Mouse (Mus musculus) testis, adult 2 months (tissue): ENCODE measurements at regions not wholly inside any gene's neighbourhood (a gene's known extent, or its start where the extent isn't known, plus 50 kb on each side); places are given as distances from the start of the nearest gene placed in this dataset.

ENCODE experiments used
- H3K27ac ChIP-seq: fragments of 200-500 bp; 2 replicates; pipeline ENCODE4 v1.5.1; 2012; ENCODE audit warnings: low read depth, low read length; ENCODE audit not compliant: control insufficient read depth, insufficient read depth
- H3K27me3 ChIP-seq: fragments of 200-500 bp; 2 replicates; pipeline ENCODE4 v1.6.1; 2012; ENCODE audit warnings: mild to moderate bottlenecking, low read length, moderate library complexity; ENCODE audit not compliant: control insufficient read depth, insufficient read depth
- H3K36me3 ChIP-seq: fragments of 200-500 bp; 2 replicates; pipeline ENCODE4 v1.6.1; 2012; ENCODE audit warnings: mild to moderate bottlenecking, low read length; ENCODE audit not compliant: control insufficient read depth, insufficient read depth
- H3K4me1 ChIP-seq: fragments of 200-500 bp; 2 replicates; pipeline ENCODE4 v1.6.1; 2012; ENCODE audit warnings: low read length; ENCODE audit not compliant: control insufficient read depth, insufficient read depth
- H3K4me3 ChIP-seq: fragments of 200-500 bp; 2 replicates; pipeline ENCODE4 v1.5.1; 2012; ENCODE audit warnings: low read depth, mild to moderate bottlenecking, low read length, moderate library complexity, mixed read lengths; ENCODE audit not compliant: control insufficient read depth
- CTCF ChIP-seq: fragments of 200-500 bp; IDR thresholded peaks from 2 replicates; pipeline ENCODE4 v1.5.1; 2012; ENCODE audit warnings: low read depth, mild to moderate bottlenecking, inconsistent platforms, low read length, moderate library complexity; ENCODE audit not compliant: control insufficient read depth, insufficient read depth, insufficient replicate concordance
- POLR2A ChIP-seq: fragments of 200-500 bp; IDR thresholded peaks from 2 replicates; pipeline ENCODE4 v1.6.1; 2012; ENCODE audit warnings: low read depth, mild to moderate bottlenecking, inconsistent platforms, low read length, moderate library complexity; ENCODE audit not compliant: control insufficient read depth

GRCm38 (mm10) chr1:41026943-41027342 lies 221.5 kb downstream of the Tmem182 start:
- Histone ChIP-seq H3K4me1 (no peaks in the 10 kb centered on the region), H3K27me3 (no peaks in the 10 kb centered on the region), H3K27ac (no peak overlapping the region), H3K36me3 (no peaks in the 10 kb centered on the region), H3K4me3 (no peak overlapping the region)
- TF ChIP-seq CTCF = no peak

GRCm38 (mm10) chr1:41027540-41027978 lies 222.2 kb downstream of the Tmem182 start:
- H3K27me3 ChIP-seq = no peaks in the 10 kb centered on the region
- TF ChIP-seq POLR2A (no peak), CTCF (no peak)
- no peaks in the 10 kb centered on the region for H3K36me3 ChIP-seq
- H3K27ac ChIP-seq = no peak overlapping the region
- H3K4me1 ChIP-seq = no peaks in the 10 kb centered on the region
- no peak overlapping the region for H3K4me3 ChIP-seq

- Histone ChIP-seq H3K27me3 (no peaks in the 10 kb centered on the region), H3K27ac (no peak overlapping the region), H3K36me3 (no peaks in the 10 kb centered on the region), H3K4me3 (no peak overlapping the region), H3K4me1 (no peaks in the 10 kb centered on the region)
- TF ChIP-seq POLR2A (no peak), CTCF (no peak)
Measured at GRCm38 (mm10) chr1:41028021-41028420, 222.6 kb downstream of the Tmem182 start.

- Histone ChIP-seq H3K27me3 (no peaks in the 10 kb centered on the region), H3K27ac (no peak overlapping the region), H3K36me3 (no peaks in the 10 kb centered on the region), H3K4me1 (no peaks in the 10 kb centered on the region), H3K4me3 (no peak overlapping the region)
- TF ChIP-seq CTCF (no peak), POLR2A (no peak)
Measured at GRCm38 (mm10) chr1:41035085-41035880, 229.9 kb downstream of the Tmem182 start.

- TF ChIP-seq POLR2A (no peak), CTCF (no peak)
- Histone ChIP-seq H3K4me3 (no peak overlapping the region), H3K27me3 (no peaks in the 10 kb centered on the region), H3K36me3 (no peaks in the 10 kb centered on the region), H3K27ac (no peak overlapping the region), H3K4me1 (no peaks in the 10 kb centered on the region)
Measured at GRCm38 (mm10) chr1:41036940-41037339, 231.5 kb downstream of the Tmem182 start.

GRCm38 (mm10) chr1:41054426-41054955 lies 249.1 kb downstream of the Tmem182 start:
- TF ChIP-seq CTCF = no peak
- Histone ChIP-seq H3K4me1 (peaks cover 2% of the 10 kb centered on the region; the same call in 1 of the 2 replicates), H3K27ac (no peak overlapping the region), H3K36me3 (no peaks in the 10 kb centered on the region), H3K4me3 (no peak overlapping the region), H3K27me3 (no peaks in the 10 kb centered on the region)

GRCm38 (mm10) chr1:41055761-41056160 lies 250.4 kb downstream of the Tmem182 start:
- TF ChIP-seq POLR2A = no peak
- no peak for TF ChIP-seq CTCF
- H3K36me3 ChIP-seq = no peaks in the 10 kb centered on the region
- no peak overlapping the region for H3K27ac ChIP-seq
- H3K27me3 ChIP-seq = no peaks in the 10 kb centered on the region
- H3K4me3 ChIP-seq = peak overlapping the region; percentile 83
- H3K4me1 ChIP-seq = peaks cover 2% of the 10 kb centered on the region; the same call in 1 of the 2 replicates

GRCm38 (mm10) chr1:41065130-41065529 lies 259.7 kb downstream of the Tmem182 start:
- Histone ChIP-seq H3K4me1 (no peaks in the 10 kb centered on the region), H3K36me3 (no peaks in the 10 kb centered on the region), H3K27ac (no peak overlapping the region), H3K4me3 (no peak overlapping the region), H3K27me3 (no peaks in the 10 kb centered on the region)
- TF ChIP-seq CTCF (no peak), POLR2A (no peak)
